8 mouse cellular contexts compared by ENCODE assay signal in the genomic region with DNA sequence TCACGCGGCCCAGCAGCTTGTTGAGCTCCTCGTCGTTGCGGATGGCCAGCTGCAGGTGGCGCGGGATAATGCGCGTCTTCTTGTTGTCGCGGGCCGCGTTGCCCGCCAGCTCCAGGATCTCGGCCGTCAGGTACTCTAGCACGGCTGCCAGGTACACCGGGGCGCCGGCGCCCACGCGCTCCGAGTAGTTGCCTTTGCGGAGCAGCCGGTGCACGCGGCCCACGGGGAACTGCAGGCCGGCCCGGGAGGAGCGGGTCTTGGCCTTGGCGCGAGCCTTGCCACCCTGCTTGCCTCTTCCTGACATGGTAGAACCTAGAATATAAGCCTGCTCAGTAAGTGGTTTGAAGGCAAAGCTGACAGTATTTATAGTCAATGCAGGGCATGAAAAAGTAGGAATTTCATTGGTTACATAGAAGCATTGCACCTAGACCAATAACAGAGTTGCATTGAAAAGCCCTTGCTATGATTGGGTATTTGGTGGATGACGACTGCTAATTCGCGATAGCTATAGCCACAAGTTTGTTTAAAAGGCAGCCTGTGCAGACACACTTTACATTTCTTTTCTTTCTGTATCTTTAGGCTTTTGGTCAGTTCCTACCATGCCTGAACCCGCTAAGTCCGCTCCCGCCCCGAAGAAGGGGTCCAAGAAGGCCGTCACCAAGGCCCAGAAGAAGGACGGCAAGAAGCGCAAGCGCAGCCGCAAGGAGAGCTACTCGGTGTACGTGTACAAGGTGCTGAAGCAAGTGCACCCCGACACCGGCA. TPM values are rescaled to one million over a fixed set of nuclear protein-coding genes. Genes with fewer than 3 reads are reported as not detected.
DNase-seq lines count a peak whose midpoint lies in the region; ATAC-seq and TF ChIP-seq lines count a peak whose summit lies in the region.
"Not testable (repeated sequence)": the region's sequence is repeated elsewhere in the genome, so short reads cannot be mapped to it uniquely, and the experiment has no call there.

Hist1h2ak (minus strand) TSS at position 304 of the 762 bp plus-strand sequence.
Hist1h2bn (plus strand) TSS at position 600 of the 762 bp plus-strand sequence.

- TF ChIP-seq POLR2A in lung, adult 2 months (IDR thresholded peaks at IDR 0.05; ENCODE audit: borderline replicate concordance, extremely low read depth, low read depth, low read length), result peak; percentile 48; the same call in 1 of the 2 replicates

- peak within 1 kb of the TSS; percentile 85 for H3K4me2 ChIP-seq in forebrain, embryonic 16.5 days (ENCODE audit: low read length)
- peak within 1 kb of the TSS; percentile 80 for H3K4me2 ChIP-seq in neural tube, embryonic 15.5 days

- H3K4me1 ChIP-seq in G1E (ENCODE audit: insufficient read depth, low read depth, low read length), result peaks cover 31% of the 10 kb centered on the region
- H3K4me1 ChIP-seq in forebrain, embryonic 16.5 days (replicated peaks; ENCODE audit: control insufficient read depth, insufficient read depth, low read length), result peaks cover 13% of the 10 kb centered on the region
- not testable (repeated sequence) for H3K4me1 ChIP-seq in lung, adult 2 months (ENCODE audit: control insufficient read depth, insufficient read depth, low read length)
- peaks cover 25% of the 10 kb centered on the region for H3K4me1 ChIP-seq in neural tube, embryonic 15.5 days

- TF ChIP-seq CTCF in G1E (IDR thresholded peaks at IDR 0.05; ENCODE audit: low read depth, low read length); lung, adult 2 months (IDR thresholded peaks at IDR 0.05; ENCODE audit: insufficient read depth, low read length): not testable (repeated sequence)
- 0 out of 2 replicates have a peak, but pooled peaks have one; percentile 33 for TF ChIP-seq CTCF in layer of hippocampus, adult 2 months (conservative IDR thresholded peaks at IDR 0.05)

- peak within 1 kb of the TSS; percentile 66; the same call in 1 of the 2 replicates for H3K4me3 ChIP-seq in G1E (ENCODE audit: low read depth, low read length)
- peak within 1 kb of the TSS; percentile 51 for H3K4me3 ChIP-seq in forebrain, embryonic 16.5 days (replicated peaks; ENCODE audit: low read length)
- H3K4me3 ChIP-seq in layer of hippocampus, adult 2 months, result peak within 1 kb of the TSS; percentile 51
- peak within 1 kb of the TSS; percentile 98 for H3K4me3 ChIP-seq in lung, adult 2 months (replicated peaks; ENCODE audit: extremely low read depth, low read depth, low read length)
- peak within 1 kb of the TSS; percentile 48 for H3K4me3 ChIP-seq in neural tube, embryonic 15.5 days (replicated peaks)

- peak; percentile 82 for DNase-seq in G1E (ENCODE audit: low spot score)
- peak; percentile 72 to 76 for DNase-seq in cerebellum, adult 18-20 months
- DNase-seq in heart, postnatal 4 days, result peak; percentile 62
- DNase-seq in layer of hippocampus, adult 2 months (ENCODE audit: low spot score in 2 of 2), result peak; percentile 70 to 91
- DNase-seq in lung, adult 2 months, result peak; percentile 50
- peak; percentile 55 for DNase-seq in testis, postnatal 10 days (ENCODE audit: low spot score)

- H3K9me3 ChIP-seq in G1E (replicated peaks); forebrain, embryonic 16.5 days (ENCODE audit: control insufficient read depth, low read length); neural tube, embryonic 15.5 days (replicated peaks): not testable (repeated sequence)

- not testable (repeated sequence) for H3K27me3 ChIP-seq in G1E (ENCODE audit: insufficient read depth, low read length); forebrain, embryonic 16.5 days (replicated peaks; ENCODE audit: control insufficient read depth, insufficient read depth, low read length); neural tube, embryonic 15.5 days (replicated peaks)

- H3K9ac ChIP-seq in forebrain, embryonic 16.5 days (replicated peaks; ENCODE audit: low read depth, low read length), result peak within 1 kb of the TSS; percentile 64
- H3K9ac ChIP-seq in neural tube, embryonic 15.5 days (replicated peaks), result peak within 1 kb of the TSS; percentile 58

- WGBS in forebrain, embryonic 16.5 days, result under 1% methylated on average over 32 of the region's 50 CpGs
- under 1% methylated on average over 48 of the region's 50 CpGs for WGBS in lung, adult 2 months
- WGBS in neural tube, embryonic 15.5 days, result under 1% methylated on average over 39 of the region's 50 CpGs

- not testable (repeated sequence) for H3K36me3 ChIP-seq in G1E (replicated peaks); forebrain, embryonic 16.5 days (ENCODE audit: control insufficient read depth, insufficient read depth); neural tube, embryonic 15.5 days

- peak within 1 kb of the TSS; percentile 94 for H3K27ac ChIP-seq in forebrain, embryonic 16.5 days (ENCODE audit: low read length)
- H3K27ac ChIP-seq in layer of hippocampus, adult 2 months, result peak within 1 kb of the TSS; percentile 85
- H3K27ac ChIP-seq in neural tube, embryonic 15.5 days (replicated peaks), result peak within 1 kb of the TSS; percentile 92

- ATAC-seq in G1E (ENCODE audit: extremely low read depth, insufficient number of reproducible peaks, low FRiP score, poor library complexity, severe bottlenecking), result peak; percentile 80
- peak; percentile 95 for ATAC-seq in forebrain, embryonic 16.5 days
- ATAC-seq in neural tube, embryonic 15.5 days (ENCODE audit: low FRiP score), result peak; percentile 95

RNA-seq across cellular contexts. Expression of gene Hist1h2ak, which starts in this region (rescaled TPM):
- total RNA-seq in G1E (2014; fragmentation: Nextera tagmentation) (1,742 and 2,057 TPM in 2 replicates), G1E (2017) (1,288 and 1,589 TPM in 2 replicates)
- 71.1 and 196 TPM in 2 replicates for polyA plus RNA-seq in G1E (2012)
- 12.3 and 18.7 TPM in 2 replicates for polyA plus RNA-seq in forebrain, embryonic 16.5 days (2015; fragmentation: Nextera tagmentation; extraction: Ambion mirVana)
- total RNA-seq in heart, postnatal 4 days (2021), result 100 to 1,000 TPM; 186 to 191 TPM
- total RNA-seq in layer of hippocampus, adult 2 months (2021), result 10 to 100 TPM; 15.1 TPM
- 3.2 and 3.8 TPM in 2 replicates for polyA plus RNA-seq in lung, adult 2 months (2012; rRNA removed)
- 5.6 and 7.7 TPM in 2 replicates for polyA plus RNA-seq in neural tube, embryonic 15.5 days (2015; fragmentation: Nextera tagmentation; extraction: Ambion mirVana)

RNA-seq across cellular contexts. Expression of gene Hist1h2bn, which starts in this region (rescaled TPM):
- 350 and 535 TPM in 2 replicates for total RNA-seq in G1E (2014; fragmentation: Nextera tagmentation)
- 410 and 794 TPM in 2 replicates for total RNA-seq in G1E (2017)
- polyA plus RNA-seq in G1E (2012), result 0.90 and 0.98 TPM in 2 replicates
- polyA plus RNA-seq in forebrain, embryonic 16.5 days (2015; fragmentation: Nextera tagmentation; extraction: Ambion mirVana), result 0.85 and 2.3 TPM in 2 replicates
- 100 to 1,000 TPM; 295 to 300 TPM for total RNA-seq in heart, postnatal 4 days (2021)
- total RNA-seq in layer of hippocampus, adult 2 months (2021), result 1 to 10 TPM; 8.3 to 9.4 TPM
- polyA plus RNA-seq in lung, adult 2 months (2012; rRNA removed), result 2.4 and 4.2 TPM in 2 replicates
- not detected in 2 replicates for polyA plus RNA-seq in neural tube, embryonic 15.5 days (2015; fragmentation: Nextera tagmentation; extraction: Ambion mirVana)

Comparison
In these comparisons a context has a peak if more than half of its experiments do, and no peak if none do; other contexts are left out.
1. Peak in every context shown above with its lines: DNase-seq, ATAC-seq, H3K4me3 ChIP-seq and H3K27ac ChIP-seq.
2. RNA of gene Hist1h2ak (total RNA-seq): 1,288 to 2,057 TPM in G1E and 186 to 191 TPM in heart, postnatal 4 days; 15.1 TPM in layer of hippocampus, adult 2 months; every median in the first group is over 10 times any median in the second.
3. RNA of gene Hist1h2bn (total RNA-seq): 350 to 794 TPM in G1E and 295 to 300 TPM in heart, postnatal 4 days; 8.3 to 9.4 TPM in layer of hippocampus, adult 2 months; every median in the first group is over 10 times any median in the second.
4. RNA of gene Hist1h2ak (total RNA-seq): 1,288 to 2,057 TPM in G1E; 186 to 191 TPM in heart, postnatal 4 days; every median in the first group is over 4 times any median in the second.
5. H3K4me3 ChIP-seq: peak in every context shown above with its lines; median percentile 98 in lung, adult 2 months; 66 in G1E; 51 in forebrain, embryonic 16.5 days; 51 in layer of hippocampus, adult 2 months; 48 in neural tube, embryonic 15.5 days.